Mouse (Mus musculus) testis, adult 2 months (tissue): ENCODE data around the gene Dynlrb1.

Source experiments
- CTCF ChIP-seq: fragments of 200-500 bp; IDR thresholded peaks from 2 replicates; pipeline ENCODE4 v1.5.1; 2012; ENCODE audit warnings: low read depth, mild to moderate bottlenecking, inconsistent platforms, low read length, moderate library complexity; ENCODE audit not compliant: control insufficient read depth, insufficient read depth, insufficient replicate concordance
- POLR2A ChIP-seq: fragments of 200-500 bp; IDR thresholded peaks from 2 replicates; pipeline ENCODE4 v1.6.1; 2012; ENCODE audit warnings: low read depth, mild to moderate bottlenecking, inconsistent platforms, low read length, moderate library complexity; ENCODE audit not compliant: control insufficient read depth

- TF ChIP-seq CTCF (no peak), POLR2A (no peak)
Measured at GRCm38 (mm10) chr2:155278361-155278760, 42.0 kb downstream of the Dynlrb1 start.
